ENCODE assay signal across 16 mouse cellular contexts in genomic region chr15:94582000-94582593, GRCm38 (mm10). TPM values are rescaled to one million over a fixed set of nuclear protein-coding genes. Genes with fewer than 3 reads are reported as not detected.
DNase-seq lines count a peak whose midpoint lies in the region; ATAC-seq and TF ChIP-seq lines count a peak whose summit lies in the region.
"Had no signal": no experiment of that assay in that cellular context is flagged by ENCODE, and none has a peak within 500 bp of the region (broad histone marks: within the 10 kb centered on the region; RNA-seq: fewer than 3 reads in every experiment).

No protein-coding gene starts in this region.

- H3K4me3 ChIP-seq in CH12.LX (replicated peaks in 1 of 3; ENCODE audit: low read depth in 2 of 3, low read length in 2 of 3, poor library complexity in 1 of 3) (no peak overlapping the region), MEL (ENCODE audit: control insufficient read depth in 1 of 2, insufficient read depth in 1 of 2, low read depth in 2 of 2, low read length in 2 of 2) (no peak overlapping the region)
- no peak overlapping the region for H3K4me3 ChIP-seq in kidney, postnatal 0 days (replicated peaks; ENCODE audit: low read depth, low read length)
- H3K4me3 ChIP-seq: embryonic facial prominence, embryonic 10.5 days; forebrain, embryonic 13.5 days; limb, embryonic 12.5 days had no signal

- TF ChIP-seq EP300 in CH12.LX (IDR thresholded peaks at IDR 0.05; ENCODE audit: low read length) (no peak), MEL (IDR thresholded peaks at IDR 0.05; ENCODE audit: low read depth in 1 of 2, low read length in 2 of 2) (no peak)

- H3K27ac ChIP-seq in CH12.LX (ENCODE audit: insufficient read depth, low read depth): no peak overlapping the region
- H3K27ac ChIP-seq in MEL (ENCODE audit: control insufficient read depth, low read depth, low read length): no peak overlapping the region
- H3K27ac ChIP-seq in kidney, postnatal 0 days: no peak overlapping the region; the same call in 1 of the 2 replicates
- H3K27ac ChIP-seq: embryonic facial prominence, embryonic 10.5 days; forebrain, embryonic 13.5 days; limb, embryonic 12.5 days had no signal

- TF ChIP-seq POLR2A in CH12.LX (IDR thresholded peaks at IDR 0.05; ENCODE audit: low read depth, low read length) (no peak), MEL (IDR thresholded peaks at IDR 0.05; ENCODE audit: control insufficient read depth in 1 of 2, insufficient read depth in 1 of 2, low read depth in 1 of 2, low read length in 2 of 2, poor library complexity in 1 of 2) (no peak)

- no peaks in the 10 kb centered on the region for H3K9me3 ChIP-seq in CH12.LX (replicated peaks; ENCODE audit: low read length)
- no peaks in the 10 kb centered on the region for H3K9me3 ChIP-seq in MEL (replicated peaks; ENCODE audit: insufficient read depth, low read length)
- H3K9me3 ChIP-seq in kidney, postnatal 0 days (replicated peaks; ENCODE audit: low read length): no peaks in the 10 kb centered on the region
- H3K9me3 ChIP-seq: embryonic facial prominence, embryonic 10.5 days; forebrain, embryonic 13.5 days; limb, embryonic 12.5 days had no signal

- TF ChIP-seq RAD21 in CH12.LX (IDR thresholded peaks at IDR 0.05; ENCODE audit: low read depth, low read length) (no peak), MEL (IDR thresholded peaks at IDR 0.05; ENCODE audit: low read depth, low read length) (no peak)

- H3K27me3 ChIP-seq in CH12.LX (replicated peaks) (no peaks in the 10 kb centered on the region), MEL (ENCODE audit: control insufficient read depth in 1 of 2, insufficient read depth in 2 of 2, low read length in 2 of 2) (no peaks in the 10 kb centered on the region)
- no peaks in the 10 kb centered on the region for H3K27me3 ChIP-seq in kidney, postnatal 0 days (ENCODE audit: insufficient read depth, low read length)
- H3K27me3 ChIP-seq: forebrain, embryonic 13.5 days; limb, embryonic 12.5 days had no signal

- ATAC-seq in kidney, postnatal 0 days (replicated peaks; ENCODE audit: low FRiP score, low read depth): peak; percentile 46; the same call in 1 of the 2 replicates
- ATAC-seq: forebrain, embryonic 13.5 days had no signal

- H3K36me3 ChIP-seq in CH12.LX (replicated peaks in 1 of 2; ENCODE audit: control insufficient read depth in 1 of 2, insufficient read depth in 1 of 2, low read length in 1 of 2) (peaks cover 62 to 81% of the 10 kb centered on the region in 2 experiments), MEL (ENCODE audit: control insufficient read depth in 1 of 2, insufficient read depth in 2 of 2, low read length in 2 of 2) (peaks cover 2 to 50% of the 10 kb centered on the region in 2 experiments; a peak in 3 of 4 replicates)
- H3K36me3 ChIP-seq in kidney, postnatal 0 days (ENCODE audit: insufficient read depth, low read length): peaks cover 40% of the 10 kb centered on the region

- DNase-seq in CH12.LX (ENCODE audit: extremely low read depth): no peak
- DNase-seq in MEL (ENCODE audit: low read depth, low spot score): no peak
- peak; percentile 59 for DNase-seq in kidney, adult 11 months
- DNase-seq in kidney, postnatal 0 days (ENCODE audit: low spot score): peak; percentile 43
- no peak for DNase-seq in spleen, postnatal 14 days (ENCODE audit: low spot score in 2 of 2)
- DNase-seq in embryo, embryonic 9.5 days (ENCODE audit: extremely low spot score): no peak
- no peak for DNase-seq in ovary, postnatal 36 days (ENCODE audit: low spot score)
- no peak for DNase-seq in heart, postnatal 4 days
- DNase-seq: cerebellum, postnatal 14 days; heart, adult 18-20 months; spleen, adult 18-20 months; thymus, postnatal 25 days had no signal

- peaks cover 0 to 8% of the 10 kb centered on the region in 2 experiments; a peak in 2 of 4 replicates for H3K4me1 ChIP-seq in CH12.LX (ENCODE audit: control insufficient read depth in 1 of 2, insufficient read depth in 2 of 2)
- H3K4me1 ChIP-seq in MEL (ENCODE audit: control insufficient read depth in 1 of 2, insufficient read depth in 2 of 2, low read length in 2 of 2): no peaks in the 10 kb centered on the region; a peak in 1 of 4 replicates
- no peaks in the 10 kb centered on the region for H3K4me1 ChIP-seq in kidney, postnatal 0 days (replicated peaks; ENCODE audit: insufficient read depth, low read length)
- H3K4me1 ChIP-seq: embryonic facial prominence, embryonic 10.5 days; forebrain, embryonic 13.5 days; limb, embryonic 12.5 days had no signal

- in situ Hi-C loops in CH12.LX (cut with MboI; ENCODE audit: low pct_ligation_motif_present, low pct_unique_long_range_greater_than_20kb, low sequenced_read_pairs): no loop called here

- H3K79me2 ChIP-seq in CH12.LX (replicated peaks; ENCODE audit: control insufficient read depth, extremely low read depth, insufficient read depth, poor library complexity, severe bottlenecking) (peaks cover 14% of the 10 kb centered on the region), MEL (ENCODE audit: control insufficient read depth, insufficient read depth, low read length, poor library complexity) (peaks cover 2% of the 10 kb centered on the region)

- H3K4me2 ChIP-seq in CH12.LX (ENCODE audit: insufficient read depth, low read depth, poor library complexity, severe bottlenecking): no peak overlapping the region
- no peak overlapping the region for H3K4me2 ChIP-seq in kidney, postnatal 0 days (ENCODE audit: low read length)
- H3K4me2 ChIP-seq: forebrain, embryonic 13.5 days; limb, embryonic 12.5 days had no signal

- 36% methylated on average over 7 of the region's 7 CpGs for WGBS in kidney, postnatal 0 days

- TF ChIP-seq CTCF in CH12.LX (conservative IDR thresholded peaks at IDR 0.05 in 1 of 2, IDR thresholded peaks at IDR 0.05 in 1 of 2; ENCODE audit: low read depth in 2 of 2, low read length in 2 of 2) (no peak), MEL (IDR thresholded peaks at IDR 0.05 in 2 of 3, conservative IDR thresholded peaks at IDR 0.05 in 1 of 3; ENCODE audit: control insufficient read depth in 1 of 3, insufficient read depth in 1 of 3, low read depth in 2 of 3, low read length in 3 of 3, poor library complexity in 1 of 3, severe bottlenecking in 1 of 3) (no peak)
- TF ChIP-seq CTCF in kidney, postnatal 0 days (IDR thresholded peaks at IDR 0.05; ENCODE audit: low read depth): no peak

- dilution Hi-C loops in CH12.LX (cut with MboI; ENCODE audit: extremely low pct_ligation_motif_present, extremely low pct_unique_long_range_greater_than_20kb, low sequenced_read_pairs): no loop called here

- H3K9ac ChIP-seq in CH12.LX (ENCODE audit: insufficient read depth, low read depth): no peak overlapping the region
- no peak overlapping the region for H3K9ac ChIP-seq in MEL (ENCODE audit: control insufficient read depth, low read depth, low read length, poor library complexity, severe bottlenecking)
- no peak overlapping the region for H3K9ac ChIP-seq in kidney, postnatal 0 days (ENCODE audit: low read depth, low read length)
- H3K9ac ChIP-seq: forebrain, embryonic 13.5 days; limb, embryonic 12.5 days had no signal

TF ChIP-seq in CH12.LX, 34 proteins besides CTCF, POLR2A, EP300 and RAD21:
- TF ChIP-seq MAZ (IDR thresholded peaks at IDR 0.05; ENCODE audit: low read depth, low read length) (no peak), IRF4 (IDR thresholded peaks at IDR 0.05; ENCODE audit: low read depth, low read length) (no peak), MAFK (IDR thresholded peaks at IDR 0.05; ENCODE audit: insufficient replicate concordance, low read length) (peak; percentile 78), NELFE (IDR thresholded peaks at IDR 0.05; ENCODE audit: low read depth, low read length) (no peak)

TF ChIP-seq in MEL, 35 proteins besides CTCF, POLR2A, EP300 and RAD21:
- TF ChIP-seq TBP (IDR thresholded peaks at IDR 0.05; ENCODE audit: low read depth, low read length) (no peak), MAFK (IDR thresholded peaks at IDR 0.05; ENCODE audit: borderline replicate concordance, low read depth, low read length) (peak; percentile 93)

RNA-seq across cellular contexts. Expression of gene Twf1, which starts 7.6 kb away (rescaled TPM):
- 10.4 and 13.0 TPM in 2 replicates for total RNA-seq in CH12.LX (2012; rRNA removed)
- 33.4 and 37.0 TPM in 2 replicates for total RNA-seq in CH12.LX (2014; rRNA removed)
- 24.7 and 30.1 TPM in 2 replicates for polyA plus RNA-seq in CH12.LX (2012; ENCODE audit: insufficient read length, low read depth)
- 20.0 and 26.4 TPM in 2 replicates for total RNA-seq in MEL (2012; rRNA removed)
- 10 to 100 TPM; 37.1 to 64.1 TPM for polyA plus RNA-seq in MEL (2012; ENCODE audit: insufficient read depth in 1 of 2, insufficient read length in 2 of 2, low read depth in 1 of 2, low replicate concordance in 2 of 2, missing spikeins in 1 of 2)
- 104 and 109 TPM in 2 replicates for polyA plus RNA-seq in kidney, postnatal 0 days (2015; fragmentation: Nextera tagmentation; extraction: Ambion mirVana)
- 10 to 100 TPM; 31.1 to 39.1 TPM for total RNA-seq in heart, postnatal 4 days (2021)

RNA-seq across cellular contexts. Expression of gene Irak4, which starts 38.7 kb away (rescaled TPM):
- total RNA-seq in CH12.LX (2012; rRNA removed): 11.9 and 15.3 TPM in 2 replicates
- total RNA-seq in CH12.LX (2014; rRNA removed): 7.6 and 7.7 TPM in 2 replicates
- polyA plus RNA-seq in CH12.LX (2012; ENCODE audit: insufficient read length, low read depth): 11.6 and 14.4 TPM in 2 replicates
- total RNA-seq in MEL (2012; rRNA removed): 6.7 and 7.5 TPM in 2 replicates
- polyA plus RNA-seq in MEL (2012; ENCODE audit: insufficient read depth in 1 of 2, insufficient read length in 2 of 2, low read depth in 1 of 2, low replicate concordance in 2 of 2, missing spikeins in 1 of 2): 1 to 10 TPM in 1 of 2 experiments, not detected in 1; 9.4 TPM
- 14.3 and 14.9 TPM in 2 replicates for polyA plus RNA-seq in kidney, postnatal 0 days (2015; fragmentation: Nextera tagmentation; extraction: Ambion mirVana)
- total RNA-seq in heart, postnatal 4 days (2021): 1 to 10 TPM; 5.6 to 6.5 TPM

RNA-seq across cellular contexts. Expression of gene Pus7l, which starts 38.8 kb away (rescaled TPM):
- total RNA-seq in CH12.LX (2012; rRNA removed): 14.8 and 17.5 TPM in 2 replicates
- total RNA-seq in CH12.LX (2014; rRNA removed): 16.9 and 19.5 TPM in 2 replicates
- polyA plus RNA-seq in CH12.LX (2012; ENCODE audit: insufficient read length, low read depth): 15.0 and 15.2 TPM in 2 replicates
- total RNA-seq in MEL (2012; rRNA removed): 40.1 and 40.6 TPM in 2 replicates
- 10 to 100 TPM; 33.2 to 51.2 TPM for polyA plus RNA-seq in MEL (2012; ENCODE audit: insufficient read depth in 1 of 2, insufficient read length in 2 of 2, low read depth in 1 of 2, low replicate concordance in 2 of 2, missing spikeins in 1 of 2)
- polyA plus RNA-seq in kidney, postnatal 0 days (2015; fragmentation: Nextera tagmentation; extraction: Ambion mirVana): 7.0 and 7.7 TPM in 2 replicates
- 1 to 10 TPM; 2.8 to 3.0 TPM for total RNA-seq in heart, postnatal 4 days (2021)

RNA-seq across cellular contexts. Expression of gene Tmem117, which starts 46.9 kb away (rescaled TPM):
- not detected in 2 replicates for total RNA-seq in CH12.LX (2012; rRNA removed)
- not detected in 2 replicates for total RNA-seq in CH12.LX (2014; rRNA removed)
- polyA plus RNA-seq in CH12.LX (2012; ENCODE audit: insufficient read length, low read depth): not detected in 2 replicates
- not detected in 2 replicates for total RNA-seq in MEL (2012; rRNA removed)
- polyA plus RNA-seq in MEL (2012; ENCODE audit: insufficient read depth in 1 of 2, insufficient read length in 2 of 2, low read depth in 1 of 2, low replicate concordance in 2 of 2, missing spikeins in 1 of 2): not detected
- polyA plus RNA-seq in kidney, postnatal 0 days (2015; fragmentation: Nextera tagmentation; extraction: Ambion mirVana): 24.3 and 25.0 TPM in 2 replicates
- total RNA-seq in heart, postnatal 4 days (2021): 1 to 10 TPM; 8.1 to 9.2 TPM
- total RNA-seq: megakaryocyte-erythroid progenitor cell, adult 5-6 weeks had no signal

Comparison
In these comparisons a context has a peak if more than half of its experiments do, and no peak if none do; other contexts are left out.
1. DNase-seq: peak in kidney, adult 11 months (single experiment) and kidney, postnatal 0 days (single experiment); none in CH12.LX (single experiment), MEL (single experiment), spleen, postnatal 14 days (0 of 2), embryo, embryonic 9.5 days (single experiment), ovary, postnatal 36 days (single experiment) and heart, postnatal 4 days (single experiment).
2. Of the 35 proteins assayed by ChIP-seq in both MEL and CH12.LX: peak only in MEL: none; only in CH12.LX: none; in both: MAFK; in neither: 34.